Mouse (Mus musculus) C2C12 (cell line): ENCODE data around the gene Tnfsf12. TPM values are rescaled to one million over a fixed set of nuclear protein-coding genes. Genes with fewer than 3 reads are reported as not detected.

ENCODE experiments used
- H3K27me3 ChIP-seq: one replicate; pipeline ENCODE4 v1.6.1; 2011; ENCODE audit not compliant: control insufficient read depth, insufficient read depth, insufficient read length
- H3K36me3 ChIP-seq: one replicate; pipeline ENCODE4 v1.6.1; 2011; ENCODE audit not compliant: control insufficient read depth, insufficient read depth
- H3K4me3 ChIP-seq: one replicate; pipeline ENCODE4 v1.5.1; 2011; ENCODE audit warnings: mild to moderate bottlenecking, control low read depth; ENCODE audit not compliant: poor library complexity, insufficient read depth, severe bottlenecking
- H3K79me2 ChIP-seq: one replicate; pipeline ENCODE4 v1.6.1; 2011; ENCODE audit not compliant: control insufficient read depth, insufficient read depth
- H3K79me3 ChIP-seq: one replicate; pipeline ENCODE4 v1.6.1; 2011; ENCODE audit warnings: low read depth, control low read depth
- H3ac ChIP-seq: one replicate; pipeline ENCODE3; 2011; ENCODE audit warnings: low read depth; ENCODE audit not compliant: control insufficient read depth, insufficient read length
- CEBPB ChIP-seq: IDR thresholded peaks from one replicate; pipeline ENCODE4 v1.6.1; 2011; ENCODE audit warnings: low read depth, mild to moderate bottlenecking, control low read depth, moderate library complexity
- CTCF ChIP-seq: IDR thresholded peaks from one replicate; pipeline ENCODE4 v1.5.1; 2011; ENCODE audit not compliant: control insufficient read depth, insufficient read depth, insufficient read length
- FOSL1 ChIP-seq: IDR thresholded peaks from one replicate; pipeline ENCODE4 v1.8.0; 2011; ENCODE audit warnings: mild to moderate bottlenecking, low read length; ENCODE audit not compliant: poor library complexity, insufficient read depth, severe bottlenecking
- MAX ChIP-seq: IDR thresholded peaks from one replicate; pipeline ENCODE4 v1.6.1; 2011; ENCODE audit warnings: mild to moderate bottlenecking, control low read depth
- MYOD1 ChIP-seq: IDR thresholded peaks from one replicate; pipeline ENCODE4 v1.6.1; 2011; ENCODE audit warnings: low read depth; ENCODE audit not compliant: control insufficient read depth, insufficient read length
- MYOG ChIP-seq: IDR thresholded peaks from one replicate; pipeline ENCODE4 v1.6.1; 2011; ENCODE audit not compliant: control insufficient read depth, insufficient read length; ENCODE audit errors: extremely low read depth
- USF1 ChIP-seq: IDR thresholded peaks from one replicate; pipeline ENCODE4 v1.6.1; 2011; ENCODE audit warnings: low read depth, mild to moderate bottlenecking, control low read depth, moderate library complexity
- polyA plus RNA-seq: library from polyadenylated mRNA; unstranded; fragments of >200 nt; fragmentation: generic; extraction: Trizol; gene quantifications from one replicate; pipeline ENCODE4 v1.2.1, GENCODE M21; 2012; ENCODE audit warnings: missing spikeins

The Tnfsf12 gene
- polyA plus RNA-seq, 1 experiment, result 6.4 TPM

DNA sequence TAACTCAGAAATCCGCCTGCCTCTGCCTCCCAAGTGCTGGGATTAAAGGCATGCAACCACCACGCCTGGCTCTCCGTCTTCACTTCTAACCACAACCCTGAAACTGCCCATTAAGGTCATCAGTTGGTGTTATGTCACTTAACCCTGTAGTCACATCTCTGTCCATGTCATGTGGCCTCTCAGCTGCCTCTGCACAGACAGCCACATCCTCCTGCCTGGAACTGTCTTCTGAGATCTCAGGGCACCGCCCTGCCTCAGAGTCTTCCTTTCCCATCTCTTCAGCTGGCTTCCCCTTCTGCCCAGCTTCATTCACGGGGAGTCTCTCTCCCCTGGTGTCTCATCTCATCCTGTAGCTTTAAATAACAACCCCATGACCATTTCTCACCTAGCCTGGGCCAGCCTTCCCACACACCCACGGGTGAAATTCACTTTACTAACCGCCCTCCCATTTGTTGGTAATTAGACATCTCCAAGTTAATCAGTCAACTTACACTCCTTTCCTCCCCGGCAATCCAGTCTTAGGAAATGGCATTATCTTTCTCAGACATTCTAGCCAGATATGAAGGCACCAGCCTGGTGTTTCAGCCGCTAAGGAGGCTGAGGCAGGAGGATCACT is 3.3 kb downstream of the Tnfsf12 start:
- Histone ChIP-seq H3K27me3 (no peaks in the 10 kb centered on the region), H3K36me3 (no peaks in the 10 kb centered on the region), H3ac (no peak overlapping the region), H3K79me2 (no peaks in the 10 kb centered on the region), H3K79me3 (no peaks in the 10 kb centered on the region), H3K4me3 (no peak overlapping the region)
- TF ChIP-seq FOSL1, result no peak
- no peak for TF ChIP-seq MAX
- TF ChIP-seq CEBPB, result no peak
- TF ChIP-seq MYOD1, result no peak
- TF ChIP-seq USF1, result no peak
- no peak for TF ChIP-seq MYOG

DNA sequence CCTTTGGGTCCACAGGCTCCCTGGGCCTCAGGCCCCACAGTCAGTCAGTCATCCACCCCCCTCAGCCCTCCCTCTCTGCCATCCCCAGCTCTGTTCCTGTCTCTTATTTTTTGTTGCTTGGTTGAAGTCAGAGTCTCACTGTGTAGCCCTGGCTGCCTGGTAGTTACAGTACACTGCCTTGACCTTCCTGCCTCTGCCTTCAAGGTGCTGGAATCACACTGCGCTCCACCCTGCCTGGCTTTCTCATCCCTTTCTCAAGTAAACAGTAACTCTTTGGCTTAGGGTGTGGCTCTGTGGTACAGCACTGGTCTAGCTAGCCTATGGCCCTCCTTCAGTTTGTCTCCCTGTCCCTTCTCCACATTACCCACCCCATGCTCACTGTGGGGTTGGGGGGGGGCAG is 5.8 kb downstream of the Tnfsf12 start:
- H3K4me3 ChIP-seq, result no peak overlapping the region

GRCm38 (mm10) chr11:69687061-69687460 is 8.6 kb downstream of the Tnfsf12 start:
- Histone ChIP-seq H3K36me3 (no peaks in the 10 kb centered on the region), H3K79me2 (peaks cover 5% of the 10 kb centered on the region), H3K4me3 (no peak overlapping the region), H3ac (no peak overlapping the region), H3K27me3 (no peaks in the 10 kb centered on the region), H3K79me3 (no peaks in the 10 kb centered on the region)
- TF ChIP-seq MYOG (no peak), MAX (no peak), USF1 (no peak), CTCF (no peak), MYOD1 (no peak), CEBPB (no peak), FOSL1 (no peak)

More for the DNA sequence above, 5.8 kb downstream of the Tnfsf12 start:
- Histone ChIP-seq H3K79me2 (no peaks in the 10 kb centered on the region), H3K79me3 (no peaks in the 10 kb centered on the region), H3K27me3 (no peaks in the 10 kb centered on the region), H3K36me3 (no peaks in the 10 kb centered on the region), H3ac (no peak overlapping the region)
- TF ChIP-seq CTCF (no peak), CEBPB (no peak)

DNA sequence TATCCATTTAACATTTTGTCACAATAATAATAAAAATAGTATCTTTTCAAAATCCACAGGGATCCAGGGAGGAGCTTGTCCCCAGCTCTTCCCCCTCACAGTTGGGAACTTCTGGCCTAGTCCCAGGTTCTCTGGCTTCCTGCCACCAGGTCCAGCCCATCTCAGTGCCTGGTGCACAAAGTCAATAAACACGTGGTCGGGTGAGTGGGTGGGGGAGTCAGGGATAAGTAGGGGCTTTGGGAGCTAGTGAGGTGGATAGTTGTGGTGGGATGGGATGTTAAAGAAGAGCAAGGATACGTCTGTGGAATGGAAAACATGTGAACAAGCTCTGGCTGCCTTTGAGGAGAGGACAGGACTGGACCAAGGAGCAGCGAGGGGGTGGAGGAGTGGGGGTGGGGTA is 9.3 kb downstream of the Tnfsf12 start:
- TF ChIP-seq CTCF, result no peak
- no peak for TF ChIP-seq FOSL1
- TF ChIP-seq MYOD1, result no peak
- no peak for TF ChIP-seq CEBPB
- TF ChIP-seq MAX, result no peak
- no peak for TF ChIP-seq USF1
- no peak for TF ChIP-seq MYOG
- no peaks in the 10 kb centered on the region for H3K36me3 ChIP-seq
- H3ac ChIP-seq, result no peak overlapping the region
- H3K79me2 ChIP-seq, result peaks cover 12% of the 10 kb centered on the region
- no peak overlapping the region for H3K4me3 ChIP-seq
- peaks cover 2% of the 10 kb centered on the region for H3K79me3 ChIP-seq
- H3K27me3 ChIP-seq, result no peaks in the 10 kb centered on the region

- Histone ChIP-seq H3K4me3 (no peak within 1 kb of the TSS), H3K27me3 (no peaks in the 10 kb centered on the region), H3K36me3 (no peaks in the 10 kb centered on the region), H3K79me3 (peaks cover 10% of the 10 kb centered on the region), H3K79me2 (peaks cover 19% of the 10 kb centered on the region), H3ac (no peak within 1 kb of the TSS)
- TF ChIP-seq MYOD1 (no peak), USF1 (no peak), FOSL1 (no peak), MAX (no peak)
Measured at GRCm38 (mm10) chr11:69685526-69686148, 10.0 kb downstream of the Tnfsf12 start, which contains the start of gene Tnfsf13. Tnfsf13 (minus strand) TSS chr11:69685784.

- no peak overlapping the region for H3ac ChIP-seq
- H3K27me3 ChIP-seq, result no peaks in the 10 kb centered on the region
- TF ChIP-seq USF1 (no peak), FOSL1 (no peak), MYOD1 (no peak), CEBPB (no peak), MYOG (no peak), MAX (no peak), CTCF (no peak)
- peaks cover 16% of the 10 kb centered on the region for H3K79me3 ChIP-seq
- no peaks in the 10 kb centered on the region for H3K36me3 ChIP-seq
- no peak overlapping the region for H3K4me3 ChIP-seq
- peaks cover 26% of the 10 kb centered on the region for H3K79me2 ChIP-seq
Measured at GRCm38 (mm10) chr11:69684936-69685335, 10.7 kb downstream of the Tnfsf12 start.
